Mouse (Mus musculus) left cerebral cortex, adult 11 months (tissue): ENCODE measurements around the gene Zbtb24.

Experiments used
- DNase-seq: peaks from one replicate; pipeline ENCODE4 v3.0.0; 2022; ENCODE audit warnings: low spot score

The Zbtb24 gene

DNA sequence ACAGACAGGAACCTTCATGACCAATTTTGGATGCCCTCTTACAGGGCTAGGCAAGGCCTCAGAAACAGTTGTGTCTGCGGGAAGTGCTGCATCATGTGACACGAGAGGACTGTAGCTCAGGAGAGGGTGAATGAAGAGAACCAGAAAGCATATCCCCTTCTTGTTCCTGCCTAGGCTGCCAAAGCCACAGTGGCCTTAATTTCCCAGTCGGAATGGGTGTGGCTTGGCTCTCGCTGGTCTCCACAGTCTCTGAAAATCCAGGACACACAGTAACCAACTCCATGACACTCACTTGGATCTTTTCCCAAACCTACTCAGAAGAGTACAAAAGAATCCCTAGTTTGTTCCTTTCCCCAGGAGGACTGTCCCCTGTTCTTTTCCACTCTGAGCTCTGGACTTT is 50.8 kb downstream of the Zbtb24 start:
- peak; percentile 41 for DNase-seq

DNA sequence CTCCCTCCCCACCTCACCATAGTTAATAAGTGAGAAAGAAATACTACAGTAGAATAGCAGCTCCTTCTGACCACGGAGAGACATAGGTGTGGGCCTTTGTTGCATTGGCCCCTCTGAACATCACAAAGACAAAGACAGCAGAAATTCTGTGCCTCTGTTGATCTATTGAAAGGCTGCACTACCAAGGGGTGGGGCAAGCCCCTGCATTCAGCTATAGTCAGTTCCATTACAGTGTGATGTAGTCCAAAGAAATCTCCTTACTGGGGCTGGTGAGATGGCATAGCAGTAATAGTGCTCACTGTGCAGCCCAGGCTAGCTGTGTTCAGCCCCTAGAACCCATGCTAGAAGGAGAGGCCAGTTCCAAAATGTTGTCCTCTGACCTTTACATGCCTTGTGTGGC is 54.8 kb downstream of the Zbtb24 start:
- no peak for DNase-seq

DNA sequence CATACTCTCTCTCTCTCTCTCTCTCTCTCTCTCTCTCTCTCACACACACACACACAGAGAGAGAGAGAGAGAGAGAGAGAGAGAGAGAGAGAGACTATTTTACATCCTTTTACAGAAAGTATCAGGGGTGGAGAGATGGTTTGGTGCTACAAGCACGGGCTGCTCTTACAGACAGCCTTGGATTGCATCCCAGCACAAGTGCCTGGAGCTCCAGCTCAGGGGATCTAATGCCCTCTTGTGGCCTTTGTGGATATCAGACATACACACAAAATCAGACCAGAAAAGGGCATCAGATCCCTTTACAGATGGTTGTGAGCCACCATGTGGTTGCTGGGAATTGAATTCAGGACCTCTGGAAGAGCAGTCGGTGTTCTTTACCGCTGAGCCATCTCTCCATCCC is 55.3 kb downstream of the Zbtb24 start:
- peak; percentile 64 for DNase-seq

DNA sequence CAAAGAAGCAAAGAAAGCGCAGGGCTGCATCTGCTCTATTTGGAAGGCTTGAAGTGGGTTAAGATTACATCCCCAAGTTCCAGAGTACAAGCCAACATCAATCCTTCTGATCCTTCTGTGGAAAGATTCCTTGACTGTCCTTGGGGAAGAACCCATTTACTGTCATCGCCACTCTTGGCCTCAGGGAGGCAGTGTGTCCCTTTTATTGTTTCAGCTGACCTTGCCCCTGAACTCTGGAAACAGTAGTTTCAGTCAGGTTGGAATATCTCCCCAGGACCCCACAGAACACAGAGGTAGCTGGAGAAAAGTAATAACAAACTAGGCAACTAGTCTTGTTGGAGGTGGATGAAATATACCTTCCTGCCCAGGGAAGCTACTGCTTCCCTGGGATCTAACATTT is 59.0 kb downstream of the Zbtb24 start:
- no peak for DNase-seq

DNA sequence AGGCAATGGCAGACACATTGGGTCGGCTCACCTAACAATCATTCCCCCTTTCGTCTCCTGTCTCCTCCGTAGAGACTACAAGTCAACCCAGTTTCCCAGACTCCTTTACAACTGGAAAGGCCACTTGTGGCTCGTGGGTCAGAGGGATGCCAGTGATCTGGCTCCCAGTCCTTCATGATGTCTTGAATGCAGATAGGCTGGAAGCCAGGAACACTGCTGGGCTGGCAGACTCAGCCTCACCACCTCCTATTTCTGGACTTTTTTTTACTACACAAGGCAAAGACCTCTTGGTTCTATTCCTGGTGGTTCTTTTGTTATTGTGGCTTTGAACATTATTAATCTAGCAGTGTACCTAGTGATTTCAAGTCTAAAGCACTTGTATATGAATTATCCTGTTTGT is 64.1 kb downstream of the Zbtb24 start:
- DNase-seq = no peak

DNA sequence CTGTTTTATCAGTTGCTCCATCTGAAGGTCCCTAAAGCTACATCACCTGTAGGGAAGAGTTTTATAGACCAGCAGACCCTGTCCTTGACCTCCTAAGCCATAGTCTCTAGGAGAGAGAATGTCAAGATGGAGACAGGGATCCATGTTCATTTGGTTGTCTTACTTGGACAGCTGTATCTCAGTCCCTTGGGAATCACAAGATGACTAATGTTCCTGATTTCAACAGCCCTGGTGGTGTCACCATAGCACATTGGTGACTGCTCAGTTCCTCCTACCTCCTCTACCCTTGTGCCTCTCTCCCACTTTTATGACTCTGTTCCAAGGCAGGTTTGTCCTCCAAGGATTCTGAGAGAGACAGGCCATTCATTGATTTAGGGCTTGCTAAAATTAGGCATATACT is 64.7 kb downstream of the Zbtb24 start:
- DNase-seq = no peak
